Mouse (Mus musculus) limb, embryonic 10.5 days (tissue): ENCODE measurements around the gene Dst. TPM values are rescaled to one million over a fixed set of nuclear protein-coding genes. Genes with fewer than 3 reads are reported as not detected.

Experiments used
- DNase-seq: peaks from one replicate; pipeline ENCODE4 v3.0.0-alpha.2; 2017; ENCODE audit warnings: low spot score
- H3K27ac ChIP-seq: fragments of 300-500 bp; sonication (generic); 2 replicates; pipeline ENCODE4 v1.5.1; 2016; ENCODE audit warnings: mild to moderate bottlenecking
- H3K27me3 ChIP-seq: fragments of 300-500 bp; sonication (generic); 2 replicates; pipeline ENCODE4 v1.6.1; 2016; ENCODE audit warnings: low read depth, mild to moderate bottlenecking; ENCODE audit not compliant: poor library complexity, severe bottlenecking
- H3K36me3 ChIP-seq: fragments of 300-500 bp; sonication (generic); 2 replicates; pipeline ENCODE4 v1.6.1; 2016; ENCODE audit warnings: mild to moderate bottlenecking, moderate library complexity
- H3K4me1 ChIP-seq: fragments of 300-500 bp; sonication (generic); 2 replicates; pipeline ENCODE4 v1.6.1; 2016
- H3K4me3 ChIP-seq: fragments of 300-500 bp; sonication (generic); 2 replicates; pipeline ENCODE4 v1.5.1; 2016; ENCODE audit warnings: mild to moderate bottlenecking, moderate library complexity
- H3K9me3 ChIP-seq: fragments of 300-500 bp; sonication (generic); replicated peaks from 2 replicates; pipeline ENCODE4 v1.6.1; 2016; ENCODE audit warnings: mild to moderate bottlenecking
- WGBS: fragments of 180-500 bp; shearing (Covaris S2); methylation state at CpG from one replicate; pipeline ENCODE4 v1.1.7; 2016; 5-methylcytosine and 5-hydroxymethylcytosine counted together
- polyA plus RNA-seq: library from polyadenylated mRNA; unstranded; fragments of >200 nt; fragmentation: Nextera tagmentation; extraction: Ambion mirVana; gene quantifications from 2 replicates; pipeline ENCODE4 v1.2.1, GENCODE M21; 2016

The Dst gene
- polyA plus RNA-seq, 1 experiment from 2014 or later = 9.7 TPM

- 9% methylated on average over 8 of the region's 8 CpGs for WGBS
- Histone ChIP-seq H3K27me3 (no peaks in the 10 kb centered on the region), H3K36me3 (no peaks in the 10 kb centered on the region; the same call in 1 of the 2 replicates), H3K4me1 (peaks cover 34% of the 10 kb centered on the region), H3K9me3 (no peaks in the 10 kb centered on the region), H3K27ac (no peak overlapping the region), H3K4me3 (no peak overlapping the region)
- no peak for DNase-seq
Observed at GRCm38 (mm10) chr1:34104846-34105245, 196.8 kb downstream of the Dst start.

- no peaks in the 10 kb centered on the region; the same call in 1 of the 2 replicates for H3K36me3 ChIP-seq
- peaks cover 34% of the 10 kb centered on the region for H3K4me1 ChIP-seq
- H3K27ac ChIP-seq = no peak overlapping the region
- no peak overlapping the region for H3K4me3 ChIP-seq
- 11% methylated on average over 8 of the region's 8 CpGs for WGBS
- H3K9me3 ChIP-seq = no peaks in the 10 kb centered on the region
- no peaks in the 10 kb centered on the region for H3K27me3 ChIP-seq
- no peak for DNase-seq
Observed at GRCm38 (mm10) chr1:34106606-34107005, 198.6 kb downstream of the Dst start.

GRCm38 (mm10) chr1:34107076-34107475, 199.1 kb downstream of the Dst start:
- no peak overlapping the region for H3K27ac ChIP-seq
- peaks cover 34% of the 10 kb centered on the region for H3K4me1 ChIP-seq
- H3K4me3 ChIP-seq = no peak overlapping the region
- DNase-seq = no peak
- H3K27me3 ChIP-seq = no peaks in the 10 kb centered on the region
- whole genome bisulfite sequencing = 29% methylated on average over 8 of the region's 8 CpGs
- H3K9me3 ChIP-seq = no peaks in the 10 kb centered on the region
- no peaks in the 10 kb centered on the region; the same call in 1 of the 2 replicates for H3K36me3 ChIP-seq

GRCm38 (mm10) chr1:34109599-34110210, 201.7 kb downstream of the Dst start:
- no peak for DNase-seq
- 73% methylated on average over 6 of the region's 6 CpGs for WGBS
- H3K27ac ChIP-seq = no peak overlapping the region

GRCm38 (mm10) chr1:34110862-34111261, 202.8 kb downstream of the Dst start:
- 54% methylated on average over 2 of the region's 2 CpGs for WGBS
- H3K27me3 ChIP-seq = no peaks in the 10 kb centered on the region
- H3K4me3 ChIP-seq = no peak overlapping the region
- H3K9me3 ChIP-seq = no peaks in the 10 kb centered on the region
- H3K4me1 ChIP-seq = peaks cover 11% of the 10 kb centered on the region
- no peaks in the 10 kb centered on the region for H3K36me3 ChIP-seq
- no peak for DNase-seq
- H3K27ac ChIP-seq = no peak overlapping the region

More at GRCm38 (mm10) chr1:34109599-34110210, 201.7 kb downstream of the Dst start:
- H3K4me3 ChIP-seq = no peak overlapping the region
- H3K36me3 ChIP-seq = no peaks in the 10 kb centered on the region
- no peaks in the 10 kb centered on the region for H3K9me3 ChIP-seq
- no peaks in the 10 kb centered on the region for H3K27me3 ChIP-seq
- H3K4me1 ChIP-seq = peaks cover 19% of the 10 kb centered on the region

GRCm38 (mm10) chr1:34111954-34112353, 203.9 kb downstream of the Dst start:
- 92% methylated on average over 2 of the region's 2 CpGs for WGBS
- Histone ChIP-seq H3K4me3 (no peak overlapping the region), H3K4me1 (peaks cover 5% of the 10 kb centered on the region)

GRCm38 (mm10) chr1:34116444-34116843, 208.4 kb downstream of the Dst start:
- Histone ChIP-seq H3K4me1 (peaks cover 9% of the 10 kb centered on the region), H3K27ac (no peak overlapping the region), H3K36me3 (no peaks in the 10 kb centered on the region), H3K27me3 (no peaks in the 10 kb centered on the region), H3K4me3 (no peak overlapping the region), H3K9me3 (no peaks in the 10 kb centered on the region)
- 83% methylated on average over 11 of the region's 11 CpGs for WGBS
- no peak for DNase-seq

More at GRCm38 (mm10) chr1:34111954-34112353, 203.9 kb downstream of the Dst start:
- Histone ChIP-seq H3K27ac (no peak overlapping the region), H3K27me3 (no peaks in the 10 kb centered on the region), H3K36me3 (no peaks in the 10 kb centered on the region), H3K9me3 (no peaks in the 10 kb centered on the region)
- DNase-seq = no peak

GRCm38 (mm10) chr1:34117056-34117455, 209.0 kb downstream of the Dst start:
- DNase-seq = no peak
- 90% methylated on average over 9 of the region's 9 CpGs for WGBS

GRCm38 (mm10) chr1:34117709-34118108, 209.7 kb downstream of the Dst start:
- 57% methylated on average over 3 of the region's 3 CpGs for WGBS
- H3K36me3 ChIP-seq = no peaks in the 10 kb centered on the region
- no peaks in the 10 kb centered on the region for H3K27me3 ChIP-seq
- peaks cover 9% of the 10 kb centered on the region for H3K4me1 ChIP-seq
- no peaks in the 10 kb centered on the region for H3K9me3 ChIP-seq
- H3K4me3 ChIP-seq = no peak overlapping the region
- DNase-seq = no peak
- H3K27ac ChIP-seq = no peak overlapping the region

More at GRCm38 (mm10) chr1:34117056-34117455, 209.0 kb downstream of the Dst start:
- Histone ChIP-seq H3K27me3 (no peaks in the 10 kb centered on the region), H3K9me3 (no peaks in the 10 kb centered on the region), H3K36me3 (no peaks in the 10 kb centered on the region), H3K4me3 (no peak overlapping the region), H3K4me1 (peaks cover 9% of the 10 kb centered on the region), H3K27ac (no peak overlapping the region)

GRCm38 (mm10) chr1:34120066-34120465, 212.0 kb downstream of the Dst start:
- 95% methylated on average over 6 of the region's 6 CpGs for WGBS
- no peak overlapping the region for H3K27ac ChIP-seq
- H3K4me3 ChIP-seq = no peak overlapping the region
- H3K36me3 ChIP-seq = no peaks in the 10 kb centered on the region
- no peak for DNase-seq
- H3K4me1 ChIP-seq = peaks cover 9% of the 10 kb centered on the region
- H3K27me3 ChIP-seq = no peaks in the 10 kb centered on the region
- no peaks in the 10 kb centered on the region for H3K9me3 ChIP-seq

- H3K27ac ChIP-seq = no peak overlapping the region
- H3K4me1 ChIP-seq = peaks cover 9% of the 10 kb centered on the region
- no peak for DNase-seq
- no peak overlapping the region for H3K4me3 ChIP-seq
- H3K9me3 ChIP-seq = no peaks in the 10 kb centered on the region
- WGBS = 72% methylated on average over 6 of the region's 6 CpGs
- H3K27me3 ChIP-seq = no peaks in the 10 kb centered on the region
- H3K36me3 ChIP-seq = no peaks in the 10 kb centered on the region
Observed at GRCm38 (mm10) chr1:34120602-34121001, 212.6 kb downstream of the Dst start.

GRCm38 (mm10) chr1:34121157-34122015, 213.4 kb downstream of the Dst start:
- H3K27me3 ChIP-seq = no peaks in the 10 kb centered on the region
- no peak overlapping the region for H3K4me3 ChIP-seq
- WGBS = 88% methylated on average over 29 of the region's 29 CpGs
- no peaks in the 10 kb centered on the region for H3K36me3 ChIP-seq
- no peak for DNase-seq
- peaks cover 9% of the 10 kb centered on the region for H3K4me1 ChIP-seq
- H3K27ac ChIP-seq = no peak overlapping the region
- H3K9me3 ChIP-seq = no peaks in the 10 kb centered on the region

GRCm38 (mm10) chr1:34122198-34122597, 214.2 kb downstream of the Dst start:
- H3K27ac ChIP-seq = no peak overlapping the region
- WGBS = 96% methylated on average over 6 of the region's 6 CpGs
- no peaks in the 10 kb centered on the region for H3K27me3 ChIP-seq
- DNase-seq = no peak
- H3K4me1 ChIP-seq = peaks cover 9% of the 10 kb centered on the region
- H3K9me3 ChIP-seq = no peaks in the 10 kb centered on the region
- no peaks in the 10 kb centered on the region for H3K36me3 ChIP-seq
- H3K4me3 ChIP-seq = no peak overlapping the region
